Mouse (Mus musculus) layer of hippocampus, adult 9-10 months (tissue): ENCODE results near the gene Pmf1.
"Not testable (repeated sequence)": the region's sequence is repeated elsewhere in the genome, so short reads cannot be mapped to it uniquely, and the experiment has no call there.

Experiments used
- DNase-seq: peaks from one replicate; pipeline ENCODE4 v3.0.0; 2022; ENCODE audit warnings: low spot score

Gene Pmf1

DNA sequence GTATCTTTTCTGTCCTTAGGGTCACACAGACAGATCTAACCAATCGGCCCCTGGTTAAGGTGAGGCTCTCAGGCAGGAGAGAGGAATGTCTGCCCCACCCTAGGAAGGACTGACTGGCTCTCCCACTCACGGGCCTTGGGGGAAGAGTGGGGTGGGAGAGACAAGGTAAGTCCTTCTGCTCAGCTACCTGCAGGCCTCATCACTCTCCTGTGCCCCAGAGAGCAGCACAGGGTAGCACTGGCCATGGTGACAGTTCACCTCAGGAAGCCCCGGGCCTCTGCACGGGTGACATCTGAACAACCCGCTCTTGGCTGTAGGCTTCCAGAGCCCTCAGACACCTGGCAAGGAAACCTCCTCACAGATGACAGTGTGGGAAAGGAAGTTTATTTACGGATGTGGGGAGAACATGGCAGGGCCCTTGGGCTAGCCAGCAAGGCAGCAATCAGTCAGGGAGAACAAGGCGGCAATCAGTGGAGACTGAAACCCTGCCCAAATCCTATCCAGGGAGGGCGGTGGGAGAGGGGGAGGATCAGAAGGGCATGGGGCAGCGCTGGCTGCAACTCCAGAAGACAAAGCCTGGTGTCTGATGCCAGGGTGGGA is 16.3 kb downstream of the Pmf1 start:
- DNase-seq: no peak

DNA sequence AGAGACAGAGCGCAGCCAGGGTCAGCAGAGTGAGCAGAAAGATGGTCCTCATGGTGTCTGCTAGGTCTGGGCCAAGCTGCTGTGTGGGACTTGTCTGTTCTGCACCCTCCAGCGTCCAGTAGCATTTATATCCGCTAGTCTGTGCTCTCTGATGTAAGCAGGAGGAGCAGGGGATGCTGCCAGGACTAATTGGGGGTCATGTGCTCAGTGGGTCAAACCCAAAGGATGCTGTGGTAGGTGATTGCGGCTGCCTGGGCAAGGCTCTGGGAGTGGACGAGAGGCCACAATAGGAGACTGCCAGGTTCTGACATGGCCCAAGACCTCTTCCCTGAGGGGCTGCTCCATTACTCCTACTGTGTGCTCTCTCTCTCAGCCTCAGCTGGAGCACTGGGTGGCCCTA is 25.8 kb downstream of the Pmf1 start, which contains the start of gene Bglap:
Bglap (minus strand) TSS at position 101 of the 400 bp plus-strand sequence.
- no peak for DNase-seq

DNA sequence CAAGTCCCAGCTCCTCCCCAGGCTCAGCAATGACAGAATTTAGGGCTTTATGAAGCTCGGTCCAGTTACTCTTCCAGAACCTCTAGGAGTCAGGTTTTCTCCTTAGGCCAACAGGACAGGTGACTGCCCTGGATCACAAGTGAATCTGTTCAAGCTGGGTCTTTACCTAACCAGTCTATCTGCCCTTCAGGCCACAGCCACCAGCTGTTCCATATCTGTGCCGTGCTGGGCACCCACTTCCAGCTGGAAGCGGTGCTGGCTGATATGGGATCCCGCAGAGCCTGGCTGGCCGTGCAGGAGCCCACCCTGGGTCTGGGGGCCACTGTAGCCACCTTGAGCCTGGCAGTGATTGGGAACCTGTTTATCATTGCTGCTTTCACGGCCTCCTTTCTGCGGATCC is 27.7 kb downstream of the Pmf1 start:
- not testable (repeated sequence) for DNase-seq

DNA sequence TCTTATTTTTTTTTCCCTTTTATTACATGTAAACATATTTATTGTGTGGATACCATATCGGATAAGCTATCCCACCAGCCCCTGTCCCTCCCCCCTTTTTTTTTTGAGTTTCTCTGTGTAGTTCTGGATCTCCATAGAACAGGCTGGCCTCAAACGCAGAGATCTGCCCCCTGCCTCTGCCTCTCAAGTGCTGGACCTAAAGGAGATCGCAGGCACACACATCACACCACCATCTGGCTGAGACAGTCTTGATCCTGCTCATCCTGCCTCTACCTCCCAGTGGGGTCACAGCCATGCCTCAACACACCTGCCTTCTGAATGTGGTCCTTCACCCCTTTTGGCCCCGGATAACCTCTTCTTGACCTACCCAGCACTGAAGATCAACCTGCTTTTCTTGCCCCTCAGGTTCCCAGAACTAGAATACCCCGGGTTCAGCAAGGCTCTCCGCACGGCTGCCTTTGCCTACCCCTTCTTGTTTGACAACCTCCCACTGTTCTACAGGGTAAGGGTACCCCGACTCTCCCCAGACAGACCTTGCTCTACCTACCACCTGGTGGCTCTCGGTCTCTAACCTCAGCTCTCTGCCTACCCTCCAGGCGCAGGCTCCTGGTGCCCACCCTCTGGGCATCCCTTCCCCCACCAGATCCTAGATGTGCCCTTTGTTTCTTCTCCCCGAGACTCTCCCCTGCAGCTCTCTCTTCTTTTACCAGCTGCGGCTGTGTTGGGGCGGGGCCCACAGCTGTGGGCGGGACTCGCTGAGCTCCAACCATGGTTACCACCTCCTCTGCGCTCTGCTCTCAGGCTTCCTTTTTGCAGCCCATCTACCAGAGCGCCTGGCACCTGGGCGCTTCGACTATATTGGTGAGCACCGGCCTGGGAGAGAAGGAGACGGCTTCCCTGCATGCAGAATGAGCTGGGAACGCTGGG is 28.5 kb downstream of the Pmf1 start:
- DNase-seq: not testable (repeated sequence)

DNA sequence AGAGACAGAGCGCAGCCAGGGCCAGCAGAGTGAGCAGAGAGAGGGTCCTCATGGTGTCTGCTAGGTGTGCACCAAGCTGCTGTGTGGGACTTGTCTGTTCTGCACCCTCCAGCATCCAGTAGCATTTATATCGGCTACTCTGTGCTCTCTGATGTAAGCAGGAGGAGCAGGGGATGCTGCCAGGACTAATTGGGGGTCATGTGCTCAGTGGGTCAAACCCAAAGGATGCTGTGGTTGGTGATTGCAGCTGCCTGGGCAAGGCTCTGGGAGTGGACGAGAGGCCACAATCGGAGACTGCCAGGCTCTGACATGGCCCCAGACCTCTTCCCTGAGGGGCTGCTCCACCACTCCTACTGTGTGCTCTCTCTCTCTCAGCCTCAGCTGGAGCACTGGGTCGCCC is 31.5 kb downstream of the Pmf1 start, which contains the start of gene Bglap2:
Bglap2 (minus strand) TSS at position 101 of the 400 bp plus-strand sequence.
- DNase-seq: not testable (repeated sequence)

DNA sequence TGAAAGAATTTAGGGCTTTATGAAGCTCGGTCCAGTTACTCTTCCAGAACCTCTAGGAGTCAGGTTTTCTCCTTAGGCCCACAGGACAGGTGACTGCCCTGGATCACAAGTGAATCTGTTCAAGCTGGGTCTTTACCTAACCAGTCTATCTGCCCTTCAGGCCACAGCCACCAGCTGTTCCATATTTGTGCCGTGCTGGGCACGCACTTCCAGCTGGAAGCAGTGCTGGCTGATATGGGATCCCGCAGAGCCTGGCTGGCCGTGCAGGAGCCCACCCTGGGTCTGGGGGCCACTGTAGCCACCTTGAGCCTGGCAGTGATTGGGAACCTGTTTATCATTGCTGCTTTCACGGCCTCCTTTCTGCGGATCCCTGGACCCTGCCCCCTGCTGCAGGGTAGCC is 33.5 kb downstream of the Pmf1 start:
- not testable (repeated sequence) for DNase-seq

DNA sequence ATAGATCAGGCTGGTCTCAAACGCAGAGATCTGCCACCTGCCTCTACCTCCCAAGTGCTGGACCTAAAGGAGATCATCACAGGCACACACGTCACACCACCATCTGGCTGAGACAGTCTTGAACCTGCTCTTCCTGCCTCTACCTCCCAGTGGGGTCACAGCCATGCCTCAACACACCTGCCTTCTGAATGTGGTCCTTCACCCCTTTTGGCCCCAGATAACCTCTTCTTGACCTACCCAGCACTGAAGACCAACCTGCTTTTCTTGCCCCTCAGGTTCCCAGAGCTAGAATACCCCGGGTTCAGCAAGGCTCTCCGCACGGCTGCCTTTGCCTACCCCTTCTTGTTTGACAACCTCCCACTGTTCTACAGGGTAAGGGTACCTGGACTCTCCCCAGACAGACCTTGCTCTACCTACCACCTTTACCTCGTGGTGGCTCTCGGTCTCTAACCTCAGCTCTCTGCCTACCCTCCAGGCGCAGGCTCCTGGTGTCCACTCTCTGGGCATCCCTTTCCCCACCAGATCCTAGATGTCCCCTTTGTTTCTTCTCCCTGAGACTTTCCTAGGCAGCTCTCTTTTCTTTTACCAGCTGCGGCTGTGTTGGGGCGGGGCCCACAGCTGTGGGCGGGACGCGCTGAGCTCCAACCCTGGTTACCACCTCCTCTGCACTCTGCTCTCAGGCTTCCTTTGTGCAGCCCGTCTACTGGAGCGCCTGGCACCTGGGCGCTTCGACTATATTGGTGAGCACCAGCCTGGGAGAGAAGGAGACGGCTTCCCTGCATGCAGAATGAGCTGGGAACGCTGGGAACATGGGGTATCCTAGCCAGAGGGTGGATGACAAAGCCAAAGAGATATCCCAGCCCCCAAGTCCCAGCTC is 34.1 kb downstream of the Pmf1 start:
- not testable (repeated sequence) for DNase-seq

DNA sequence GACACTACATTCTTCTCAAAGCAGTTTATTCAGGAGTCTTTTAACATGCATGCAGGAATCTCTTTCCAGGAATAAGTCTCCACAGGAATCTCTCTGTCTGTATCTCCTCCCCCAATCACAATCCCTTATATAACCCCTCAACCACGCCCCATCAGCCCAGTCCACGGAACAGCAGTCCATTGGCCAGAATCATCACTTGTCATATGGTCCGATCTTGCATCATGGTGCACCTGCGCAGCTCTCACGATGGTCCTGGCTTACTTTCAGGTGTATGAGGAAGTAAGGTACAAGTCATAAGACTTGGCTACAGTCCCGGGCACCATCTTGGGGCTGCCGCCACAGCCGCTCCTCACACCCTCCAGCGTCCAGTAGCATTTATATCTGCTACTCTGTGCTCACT is 37.5 kb downstream of the Pmf1 start, which contains the start of gene Bglap3:
Bglap3 (minus strand) TSS at position 101 of the 400 bp plus-strand sequence.
- not testable (repeated sequence) for DNase-seq

DNA sequence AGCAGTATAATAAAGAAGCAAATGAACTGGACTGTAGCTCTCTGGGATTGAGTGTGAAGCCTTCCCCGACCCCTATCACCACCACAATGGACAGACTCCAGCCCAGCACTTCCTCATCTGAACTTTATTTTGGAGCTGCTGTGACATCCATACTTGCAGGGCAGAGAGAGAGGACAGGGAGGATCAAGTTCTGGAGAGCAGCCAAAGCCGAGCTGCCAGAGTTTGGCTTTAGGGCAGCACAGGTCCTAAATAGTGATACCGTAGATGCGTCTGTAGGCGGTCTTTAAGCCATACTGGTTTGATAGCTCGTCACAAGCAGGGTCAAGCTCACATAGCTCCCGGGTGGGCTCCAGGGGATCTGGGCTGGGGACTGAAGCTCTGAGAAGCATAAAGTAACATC is 41.6 kb downstream of the Pmf1 start:
- not testable (repeated sequence) for DNase-seq

DNA sequence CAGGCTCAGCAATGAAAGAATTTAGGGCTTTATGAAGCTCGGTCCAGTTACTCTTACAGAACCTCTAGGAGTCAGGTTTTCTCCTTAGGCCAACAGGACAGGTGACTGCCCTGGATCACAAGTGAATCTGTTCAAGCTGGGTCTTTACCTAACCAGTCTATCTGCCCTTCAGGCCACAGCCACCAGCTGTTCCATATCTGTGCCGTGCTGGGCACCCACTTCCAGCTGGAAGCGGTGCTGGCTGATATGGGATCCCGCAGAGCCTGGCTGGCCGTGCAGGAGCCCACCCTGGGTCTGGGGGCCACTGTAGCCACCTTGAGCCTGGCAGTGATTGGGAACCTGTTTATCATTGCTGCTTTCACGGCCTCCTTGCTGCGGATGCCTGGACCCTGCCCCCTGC is 42.6 kb downstream of the Pmf1 start:
- DNase-seq: not testable (repeated sequence)

DNA sequence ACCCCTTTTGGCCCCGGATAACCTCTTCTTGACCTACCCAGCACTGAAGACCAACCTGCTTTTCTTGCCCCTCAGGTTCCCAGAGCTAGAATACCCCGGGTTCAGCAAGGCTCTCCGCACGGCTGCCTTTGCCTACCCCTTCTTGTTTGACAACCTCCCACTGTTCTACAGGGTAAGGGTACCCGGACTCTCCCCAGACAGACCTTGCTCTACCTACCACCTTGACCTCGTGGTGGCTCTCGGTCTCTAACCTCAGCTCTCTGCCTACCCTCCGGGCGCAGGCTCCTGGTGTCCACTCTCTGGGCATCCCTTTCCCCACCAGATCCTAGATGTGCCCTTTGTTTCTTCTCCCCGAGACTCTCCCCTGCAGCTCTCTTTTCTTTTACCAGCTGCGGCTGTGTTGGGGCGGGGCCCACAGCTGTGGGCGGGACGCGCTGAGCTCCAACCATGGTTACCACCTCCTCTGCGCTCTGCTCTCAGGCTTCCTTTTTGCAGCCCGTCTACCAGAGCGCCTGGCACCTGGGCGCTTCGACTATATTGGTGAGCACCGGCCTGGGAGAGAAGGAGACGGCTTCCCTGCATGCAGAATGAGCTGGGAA is 43.2 kb downstream of the Pmf1 start:
- DNase-seq: not testable (repeated sequence)

DNA sequence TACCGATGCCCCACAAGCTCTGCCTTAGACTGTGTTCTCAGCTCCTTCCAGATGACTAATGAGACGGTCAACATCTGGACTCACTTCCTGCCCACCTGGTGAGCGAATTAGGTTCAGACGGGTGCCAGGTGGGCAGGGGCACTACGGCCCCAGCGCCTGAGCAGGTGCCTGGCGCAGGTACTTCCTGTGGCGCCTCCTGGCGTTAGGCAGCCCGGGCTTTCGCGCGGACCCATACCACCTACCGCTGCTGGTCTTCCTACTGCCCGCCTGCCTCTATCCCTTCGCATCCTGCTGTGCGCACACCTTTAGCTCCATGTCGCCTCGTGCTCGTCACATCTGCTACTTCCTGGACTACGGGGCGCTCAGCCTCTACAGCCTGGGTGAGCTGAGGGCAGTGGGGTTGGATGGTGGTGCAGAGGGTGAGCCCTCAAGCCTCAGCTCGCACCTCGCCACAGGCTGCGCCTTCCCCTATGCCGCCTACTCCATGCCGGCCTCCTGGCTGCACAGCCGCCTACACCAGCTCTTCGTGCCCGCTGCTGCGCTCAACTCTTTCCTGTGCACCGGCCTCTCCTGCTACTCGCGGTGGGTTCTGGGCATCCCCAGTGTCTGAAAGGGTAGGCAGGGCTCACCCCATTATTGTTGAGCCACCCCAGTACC is 44.3 kb downstream of the Pmf1 start:
- DNase-seq: no peak

DNA sequence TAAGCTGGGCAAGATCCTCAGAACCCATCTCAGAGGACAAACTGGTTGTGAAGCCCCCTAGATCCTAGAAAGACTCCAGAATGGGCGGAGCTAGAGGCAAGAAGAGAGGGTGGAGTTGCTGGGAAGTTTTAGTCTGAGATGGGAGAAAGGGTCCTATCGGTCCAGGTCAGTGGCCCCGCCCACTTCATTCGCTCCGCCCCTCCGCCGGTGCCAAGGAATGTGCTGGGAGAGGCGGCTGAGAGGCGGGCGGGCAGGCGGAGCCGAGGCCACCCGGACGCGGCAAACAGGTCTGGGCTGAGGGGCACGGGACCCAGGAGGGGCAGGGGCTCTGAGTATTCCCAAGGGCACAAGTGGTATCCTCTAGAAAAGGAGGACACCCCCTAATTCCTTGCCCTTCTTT is 45.8 kb downstream of the Pmf1 start, which contains the start of gene Paqr6:
Paqr6 (plus strand) TSS at position 248 of the 400 bp plus-strand sequence.
- no peak for DNase-seq

DNA sequence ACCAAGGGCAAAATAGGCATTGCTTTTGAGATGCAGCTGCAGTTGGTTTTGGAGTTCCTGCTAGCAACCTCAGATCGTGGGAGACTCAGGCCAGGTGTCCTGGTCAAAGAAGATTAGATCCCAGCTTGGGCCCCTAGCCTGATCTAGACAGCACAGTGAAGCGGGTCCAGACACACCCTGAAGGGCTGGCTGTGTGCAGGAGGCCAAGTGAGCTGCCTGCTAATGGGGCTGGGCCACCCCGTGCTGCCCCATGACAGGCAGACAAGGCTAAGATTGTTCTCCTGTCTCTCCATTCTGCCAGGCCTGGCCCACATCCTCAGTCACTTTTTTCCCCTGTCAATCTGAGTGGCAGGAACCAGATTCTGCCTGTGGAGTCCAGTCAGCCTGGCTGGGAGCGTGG is 46.4 kb downstream of the Pmf1 start:
- DNase-seq: no peak

DNA sequence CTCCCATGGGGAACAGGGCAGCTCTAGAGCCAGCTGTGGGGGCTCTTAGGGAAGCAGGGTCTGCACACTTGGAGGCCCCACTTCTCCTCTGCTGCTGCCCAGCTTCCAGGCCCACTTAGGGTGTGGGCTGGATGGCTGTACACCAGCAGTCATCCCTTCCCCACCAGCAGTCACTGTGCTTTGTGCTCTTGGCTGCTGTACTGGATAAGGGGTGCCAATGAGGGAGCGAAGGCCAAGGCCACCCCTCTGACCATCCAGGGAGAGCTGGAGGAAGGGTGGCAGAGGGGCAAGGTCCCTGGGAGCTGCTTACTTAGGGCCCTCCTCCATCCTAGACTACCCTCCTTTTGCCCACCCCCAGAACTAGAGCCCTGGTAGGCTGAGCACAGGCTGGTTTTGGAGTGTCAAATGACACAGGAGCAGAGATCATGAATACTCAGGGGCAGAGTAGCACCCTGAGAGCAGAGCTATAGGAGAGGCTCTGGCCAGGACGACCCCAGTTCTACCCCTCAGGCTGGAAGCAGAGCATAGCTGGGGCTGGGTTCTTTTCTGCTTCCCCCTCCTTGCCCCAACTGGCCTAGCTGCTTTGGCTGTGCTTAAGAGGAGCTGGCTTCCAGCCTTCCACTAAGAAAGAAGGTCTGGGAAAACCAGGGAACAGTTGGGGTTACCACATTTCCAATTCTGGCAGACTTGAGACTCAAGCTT is 48.4 kb downstream of the Pmf1 start:
- no peak for DNase-seq

DNA sequence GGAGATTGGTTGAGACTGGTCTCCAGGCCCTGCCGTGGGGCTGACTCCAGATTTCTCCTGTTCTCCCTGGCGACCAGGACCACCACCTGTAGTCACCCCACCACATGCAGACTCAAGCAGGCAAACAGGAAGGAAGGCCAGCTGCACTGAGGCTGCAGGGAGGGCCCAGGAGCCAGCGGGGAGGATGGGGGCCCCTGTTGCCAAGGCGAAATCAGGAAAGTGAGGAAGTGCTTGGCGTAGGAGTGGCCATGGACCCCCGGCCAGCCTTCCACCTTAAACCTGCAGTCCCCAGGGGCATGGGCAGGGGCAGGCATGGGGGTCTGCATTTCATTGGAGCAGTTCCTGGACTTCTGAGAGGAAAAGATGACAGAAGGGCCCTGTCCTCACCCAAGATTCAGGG is 49.0 kb downstream of the Pmf1 start:
- no peak for DNase-seq

DNA sequence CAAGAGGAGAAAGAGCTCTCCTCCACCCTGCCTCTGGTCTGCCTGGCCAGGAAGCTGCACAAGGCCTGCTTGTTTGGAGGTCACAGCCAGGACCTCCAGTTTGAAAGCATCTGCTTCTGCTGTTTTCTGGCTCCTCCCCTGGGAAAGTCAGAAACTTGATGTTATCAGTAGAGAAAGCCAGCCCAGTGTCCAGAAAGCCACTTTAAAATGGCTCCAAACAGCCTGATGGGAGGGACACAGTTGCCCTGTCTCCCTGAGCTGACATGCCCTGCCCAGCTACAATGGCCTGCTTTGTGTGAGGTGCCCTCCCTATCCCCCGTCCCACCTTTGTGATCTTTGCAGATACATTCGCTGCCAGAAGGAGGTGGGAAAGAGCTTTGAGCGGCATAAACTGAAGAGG is 50.1 kb downstream of the Pmf1 start:
- DNase-seq: no peak

DNA sequence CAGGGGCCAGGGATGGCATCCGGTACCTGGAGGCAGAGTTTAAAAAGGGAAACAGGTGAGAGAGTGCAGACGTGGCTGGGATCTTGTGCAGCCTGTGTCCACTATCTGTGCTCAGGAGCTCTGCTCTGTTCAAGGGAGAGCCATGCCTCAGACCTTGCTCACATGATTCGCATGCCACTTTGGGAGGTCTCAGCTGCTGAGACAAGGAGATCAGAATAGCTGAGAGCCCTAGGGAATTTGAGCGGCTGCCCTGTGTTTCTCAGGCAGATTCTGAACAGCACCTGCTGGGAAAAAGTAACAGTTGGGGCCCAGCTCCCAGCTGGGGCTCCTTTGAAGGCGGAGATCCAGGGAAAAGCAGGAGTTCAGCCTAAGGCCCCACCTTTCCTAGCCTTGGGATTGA is 50.5 kb downstream of the Pmf1 start:
- no peak for DNase-seq

DNA sequence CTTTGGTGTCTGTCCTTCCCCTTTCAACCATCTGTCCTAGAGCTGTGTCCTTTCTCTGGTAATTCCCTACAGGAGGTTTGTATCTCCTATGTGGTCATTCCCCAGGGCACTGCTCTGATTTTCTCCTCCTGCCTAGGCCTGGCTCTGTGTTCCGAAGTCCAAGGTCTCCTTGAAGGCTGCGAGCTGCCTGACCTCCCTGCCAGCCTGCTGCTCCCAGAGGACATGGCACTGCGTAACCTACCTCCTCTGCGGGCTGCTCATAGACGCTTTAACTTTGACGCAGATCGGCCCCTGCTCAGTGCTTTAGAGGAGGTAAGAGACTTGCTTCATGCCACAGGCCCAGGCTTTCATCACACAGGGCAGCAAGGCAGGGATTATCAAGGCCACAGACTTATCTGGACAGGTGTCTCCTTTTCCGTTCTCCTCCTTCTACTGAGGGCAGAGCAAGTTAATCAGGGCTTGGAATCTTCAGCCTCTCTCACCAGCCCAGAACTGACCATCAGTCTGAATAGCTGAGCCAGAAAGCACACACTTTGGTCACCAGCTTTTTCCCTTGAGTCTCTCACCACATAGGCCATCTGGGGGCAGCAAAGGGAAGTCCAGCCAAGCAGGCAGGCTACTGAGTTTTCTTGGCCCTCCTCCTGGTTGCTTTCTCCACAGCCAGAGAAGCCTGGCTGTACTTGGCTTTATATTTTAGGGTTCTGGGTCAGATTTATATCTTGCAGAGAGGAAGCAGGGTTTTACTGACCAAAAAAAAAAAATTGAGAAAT is 55.5 kb downstream of the Pmf1 start:
- DNase-seq: no peak

DNA sequence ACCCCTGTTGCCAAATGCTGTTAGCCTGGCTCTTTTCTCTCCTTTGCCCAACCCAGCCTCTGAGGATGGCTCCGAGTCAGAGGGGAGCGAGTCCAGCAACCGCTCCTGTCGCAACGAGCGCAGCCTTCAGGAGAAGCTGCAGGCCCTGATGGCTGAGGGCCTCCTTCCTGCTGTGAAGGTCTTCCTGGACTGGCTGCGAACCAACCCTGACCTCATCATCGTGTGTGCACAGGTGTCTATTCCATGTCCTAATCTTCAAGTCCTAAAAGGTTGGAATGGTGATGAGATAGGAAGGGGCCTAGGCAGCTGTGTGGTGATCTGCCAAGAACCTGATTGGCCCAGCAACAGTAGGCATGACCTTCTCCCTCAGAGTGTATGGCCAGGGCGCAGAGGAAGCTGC is 57.2 kb downstream of the Pmf1 start:
- DNase-seq: no peak
